Comparison of ENCODE assay signal across 8 mouse cellular contexts in genomic region chr16:29816681-29817369, GRCm38 (mm10).
DNase-seq lines count a peak whose midpoint lies in the region; ATAC-seq and TF ChIP-seq lines count a peak whose summit lies in the region.

No protein-coding gene starts in this region.

- peak; percentile 32 for DNase-seq in adrenal gland, postnatal 10 days
- DNase-seq in adrenal gland, adult 8-10 months: no peak
- peak; percentile 69 for DNase-seq in brain, embryonic 14.5 days (ENCODE audit: low read depth)
- peak; percentile 49 to 67 for DNase-seq in frontal cortex, postnatal 25 days (ENCODE audit: low spot score in 2 of 2)
- peak; percentile 40 to 49 for DNase-seq in layer of hippocampus, postnatal 25 days (ENCODE audit: extremely low spot score in 1 of 2, low spot score in 1 of 2)
- DNase-seq in skeletal muscle tissue, adult 2 months (ENCODE audit: low read depth, low spot score): peak; percentile 90
- DNase-seq in thymus, postnatal 14 days: no peak

- TF ChIP-seq CTCF in brain, embryonic 14.5 days (IDR thresholded peaks at IDR 0.05; ENCODE audit: borderline replicate concordance, extremely low read depth, insufficient read depth, insufficient read length): no peak

- no peak for ATAC-seq in erythroblast, adult 5-6 weeks (replicated peaks; ENCODE audit: low FRiP score, poor library complexity, severe bottlenecking)

- TF ChIP-seq POLR2A in brain, embryonic 14.5 days (IDR thresholded peaks at IDR 0.05; ENCODE audit: borderline replicate concordance, extremely low read depth, insufficient read depth, insufficient read length, poor library complexity, severe bottlenecking): no peak

Comparison
In these comparisons a context has a peak if more than half of its experiments do, and no peak if none do; other contexts are left out.
1. DNase-seq: peak in adrenal gland, postnatal 10 days (single experiment), brain, embryonic 14.5 days (single experiment), frontal cortex, postnatal 25 days (2 of 2), layer of hippocampus, postnatal 25 days (2 of 2) and skeletal muscle tissue, adult 2 months (single experiment); none in adrenal gland, adult 8-10 months (single experiment) and thymus, postnatal 14 days (single experiment).